Mouse (Mus musculus): Measurements from ENCODE around the gene Neurod1. TPM values are rescaled to one million over a fixed set of nuclear protein-coding genes. Genes with fewer than 3 reads are reported as not detected.

Neurod1 gene
- polyA plus RNA-seq, 1 experiment: not detected

- Histone ChIP-seq H3K4me3 (ENCODE audit: insufficient read depth, low read depth, low read length) (no peak overlapping the region), H3K27ac (ENCODE audit: insufficient read depth, low read depth, low read length) (no peak overlapping the region), H3K36me3 (ENCODE audit: control insufficient read depth, insufficient read depth, low read length) (no peaks in the 10 kb centered on the region), H3K27me3 (replicated peaks; ENCODE audit: control insufficient read depth, insufficient read depth, low read length) (no peaks in the 10 kb centered on the region), H3K4me1 (ENCODE audit: control insufficient read depth, insufficient read depth, low read length) (no peaks in the 10 kb centered on the region)
- TF ChIP-seq POLR2A (IDR thresholded peaks at IDR 0.05; ENCODE audit: low read depth, low read length) (no peak), CTCF (conservative IDR thresholded peaks at IDR 0.05; ENCODE audit: insufficient read depth, insufficient read length, low read depth, low read length) (no peak)
- 93% methylated on average over 2 of the region's 2 CpGs for whole genome bisulfite sequencing
- DNase-seq: no peak
These were observed 13.2 kb downstream of the Neurod1 start for GRCm38 (mm10) chr2:79443401-79443800.

GRCm38 (mm10) chr2:79442906-79443305 is 13.6 kb downstream of the Neurod1 start:
- TF ChIP-seq POLR2A (IDR thresholded peaks at IDR 0.05; ENCODE audit: low read depth, low read length) (no peak), CTCF (conservative IDR thresholded peaks at IDR 0.05; ENCODE audit: insufficient read depth, insufficient read length, low read depth, low read length) (no peak)
- no peaks in the 10 kb centered on the region for H3K27me3 ChIP-seq (replicated peaks; ENCODE audit: control insufficient read depth, insufficient read depth, low read length)
- 79% methylated on average over 6 of the region's 6 CpGs for whole genome bisulfite sequencing

GRCm38 (mm10) chr2:79442227-79442626 is 14.3 kb downstream of the Neurod1 start:
- WGBS: 95% methylated on average over 2 of the region's 2 CpGs
- Histone ChIP-seq H3K27me3 (replicated peaks; ENCODE audit: control insufficient read depth, insufficient read depth, low read length) (no peaks in the 10 kb centered on the region), H3K4me3 (ENCODE audit: insufficient read depth, low read depth, low read length) (no peak overlapping the region), H3K4me1 (ENCODE audit: control insufficient read depth, insufficient read depth, low read length) (no peaks in the 10 kb centered on the region), H3K27ac (ENCODE audit: insufficient read depth, low read depth, low read length) (no peak overlapping the region), H3K36me3 (ENCODE audit: control insufficient read depth, insufficient read depth, low read length) (no peaks in the 10 kb centered on the region)
- TF ChIP-seq POLR2A (IDR thresholded peaks at IDR 0.05; ENCODE audit: low read depth, low read length) (no peak), CTCF (conservative IDR thresholded peaks at IDR 0.05; ENCODE audit: insufficient read depth, insufficient read length, low read depth, low read length) (no peak)
- DNase-seq: no peak

More at GRCm38 (mm10) chr2:79442906-79443305, 13.6 kb downstream of the Neurod1 start:
- no peak overlapping the region for H3K27ac ChIP-seq (ENCODE audit: insufficient read depth, low read depth, low read length)
- H3K4me1 ChIP-seq (ENCODE audit: control insufficient read depth, insufficient read depth, low read length): no peaks in the 10 kb centered on the region
- H3K36me3 ChIP-seq (ENCODE audit: control insufficient read depth, insufficient read depth, low read length): no peaks in the 10 kb centered on the region
- DNase-seq: no peak
- no peak overlapping the region for H3K4me3 ChIP-seq (ENCODE audit: insufficient read depth, low read depth, low read length)

GRCm38 (mm10) chr2:79430061-79430460 is 26.5 kb downstream of the Neurod1 start:
- Histone ChIP-seq H3K36me3 (ENCODE audit: control insufficient read depth, insufficient read depth, low read length) (no peaks in the 10 kb centered on the region), H3K4me3 (ENCODE audit: insufficient read depth, low read depth, low read length) (no peak overlapping the region), H3K27me3 (replicated peaks; ENCODE audit: control insufficient read depth, insufficient read depth, low read length) (peaks cover 1% of the 10 kb centered on the region), H3K27ac (ENCODE audit: insufficient read depth, low read depth, low read length) (no peak overlapping the region), H3K4me1 (ENCODE audit: control insufficient read depth, insufficient read depth, low read length) (no peaks in the 10 kb centered on the region)
- DNase-seq: no peak
- TF ChIP-seq CTCF (conservative IDR thresholded peaks at IDR 0.05; ENCODE audit: insufficient read depth, insufficient read length, low read depth, low read length): no peak
- TF ChIP-seq POLR2A (IDR thresholded peaks at IDR 0.05; ENCODE audit: low read depth, low read length): no peak

- Histone ChIP-seq H3K36me3 (ENCODE audit: control insufficient read depth, insufficient read depth, low read length) (no peaks in the 10 kb centered on the region), H3K4me3 (ENCODE audit: insufficient read depth, low read depth, low read length) (no peak overlapping the region), H3K27ac (ENCODE audit: insufficient read depth, low read depth, low read length) (no peak overlapping the region), H3K27me3 (replicated peaks; ENCODE audit: control insufficient read depth, insufficient read depth, low read length) (peaks cover 1% of the 10 kb centered on the region), H3K4me1 (ENCODE audit: control insufficient read depth, insufficient read depth, low read length) (no peaks in the 10 kb centered on the region)
- TF ChIP-seq CTCF (conservative IDR thresholded peaks at IDR 0.05; ENCODE audit: insufficient read depth, insufficient read length, low read depth, low read length) (no peak), POLR2A (IDR thresholded peaks at IDR 0.05; ENCODE audit: low read depth, low read length) (no peak)
- peak; percentile 59 for DNase-seq
- 15% methylated on average over 6 of the region's 6 CpGs for WGBS
These were observed 26.9 kb downstream of the Neurod1 start for GRCm38 (mm10) chr2:79429650-79430049.

- no peak for TF ChIP-seq CTCF (conservative IDR thresholded peaks at IDR 0.05; ENCODE audit: insufficient read depth, insufficient read length, low read depth, low read length)
- no peak for TF ChIP-seq POLR2A (IDR thresholded peaks at IDR 0.05; ENCODE audit: low read depth, low read length)
- no peak for DNase-seq
- Histone ChIP-seq H3K36me3 (ENCODE audit: control insufficient read depth, insufficient read depth, low read length) (no peaks in the 10 kb centered on the region), H3K27ac (ENCODE audit: insufficient read depth, low read depth, low read length) (no peak overlapping the region), H3K27me3 (replicated peaks; ENCODE audit: control insufficient read depth, insufficient read depth, low read length) (peaks cover 1% of the 10 kb centered on the region), H3K4me3 (ENCODE audit: insufficient read depth, low read depth, low read length) (peak overlapping the region; percentile 54; the same call in 1 of the 2 replicates), H3K4me1 (ENCODE audit: control insufficient read depth, insufficient read depth, low read length) (no peaks in the 10 kb centered on the region)
- WGBS: 24% methylated on average over 7 of the region's 7 CpGs
These were observed 27.4 kb downstream of the Neurod1 start for GRCm38 (mm10) chr2:79429108-79429507.

GRCm38 (mm10) chr2:79428569-79429104 is 27.9 kb downstream of the Neurod1 start:
- peak overlapping the region; percentile 54 for H3K4me3 ChIP-seq (ENCODE audit: insufficient read depth, low read depth, low read length)
- no peaks in the 10 kb centered on the region for H3K4me1 ChIP-seq (ENCODE audit: control insufficient read depth, insufficient read depth, low read length)
- H3K36me3 ChIP-seq (ENCODE audit: control insufficient read depth, insufficient read depth, low read length): no peaks in the 10 kb centered on the region
- TF ChIP-seq CTCF (conservative IDR thresholded peaks at IDR 0.05; ENCODE audit: insufficient read depth, insufficient read length, low read depth, low read length) (no peak), POLR2A (IDR thresholded peaks at IDR 0.05; ENCODE audit: low read depth, low read length) (no peak)
- no peak for DNase-seq
- no peak overlapping the region for H3K27ac ChIP-seq (ENCODE audit: insufficient read depth, low read depth, low read length)
- 2% methylated on average over 35 of the region's 35 CpGs for WGBS
- H3K27me3 ChIP-seq (replicated peaks; ENCODE audit: control insufficient read depth, insufficient read depth, low read length): peaks cover 1% of the 10 kb centered on the region
